Mouse (Mus musculus): Measurements from ENCODE around the gene Etl4. TPM values are rescaled to one million over a fixed set of nuclear protein-coding genes. Genes with fewer than 3 reads are reported as not detected.
A peak's percentile ranks its signal among the peaks of the same experiment; 100 is the strongest.

Gene Etl4
- total RNA-seq, 1 experiment = 50.8 TPM

DNA sequence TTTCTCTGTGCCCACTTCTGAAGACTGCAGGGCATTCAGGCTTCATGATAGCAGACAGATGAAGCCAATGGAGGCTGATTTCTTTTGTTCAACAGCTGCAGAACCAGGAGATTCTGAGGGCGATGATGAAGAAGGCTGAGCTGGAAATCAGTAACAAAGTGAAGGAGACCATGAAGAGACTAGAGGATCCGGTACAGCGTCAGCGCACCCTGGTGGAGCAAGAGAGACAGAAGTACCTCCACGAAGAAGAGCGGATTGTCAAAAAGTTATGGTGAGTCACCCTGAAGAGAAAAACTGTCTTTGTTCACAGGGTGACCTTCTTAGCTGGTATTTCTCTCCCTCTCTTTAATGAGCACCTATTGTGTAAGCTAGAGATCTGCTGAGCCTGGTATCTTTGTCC, 868.4 kb downstream of the Etl4 start:
- TF ChIP-seq CHD2 (IDR thresholded peaks at IDR 0.05; ENCODE audit: low read depth, low read length) (no peak), ZC3H11A (IDR thresholded peaks at IDR 0.05; ENCODE audit: borderline replicate concordance, low read depth, low read length) (no peak), MAFK (IDR thresholded peaks at IDR 0.05; ENCODE audit: insufficient read depth, low read depth, low read length) (no peak), ZNF384 (IDR thresholded peaks at IDR 0.05; ENCODE audit: low read depth, low read length) (no peak), HCFC1 (IDR thresholded peaks at IDR 0.05; ENCODE audit: borderline replicate concordance, insufficient read depth, low read length) (no peak)
- in situ Hi-C loops (cut with MboI; ENCODE audit: low sequenced_read_pairs in 2 of 2, unreplicated experiment in 2 of 2) = no loop called here
- peaks cover 2 to 3% of the 10 kb centered on the region in 2 experiments; a peak in 3 of 4 replicates for H3K4me1 ChIP-seq (ENCODE audit: control insufficient read depth in 2 of 2, insufficient read depth in 2 of 2, low read length in 2 of 2, poor library complexity in 1 of 2)
- no peak overlapping the region for H3K27ac ChIP-seq (ENCODE audit: insufficient read depth, low read depth, low read length, poor library complexity, severe bottlenecking)
- H3K9me3 ChIP-seq (ENCODE audit: control insufficient read depth, insufficient read depth, low read depth, low read length) = no peaks in the 10 kb centered on the region
- H3K9ac ChIP-seq (ENCODE audit: insufficient read depth, low read depth, low read length, poor library complexity, severe bottlenecking) = no peak overlapping the region
- DNase-seq (ENCODE audit: low read depth, low spot score) = peak; percentile 56
- H3K4me3 ChIP-seq (ENCODE audit: insufficient read depth in 1 of 2, low read depth in 1 of 2, low read length in 2 of 2, poor library complexity in 1 of 2, severe bottlenecking in 1 of 2) = no peak overlapping the region
- peaks cover 26% of the 10 kb centered on the region for H3K36me3 ChIP-seq (ENCODE audit: control insufficient read depth, insufficient read depth, low read length, poor library complexity, severe bottlenecking)

DNA sequence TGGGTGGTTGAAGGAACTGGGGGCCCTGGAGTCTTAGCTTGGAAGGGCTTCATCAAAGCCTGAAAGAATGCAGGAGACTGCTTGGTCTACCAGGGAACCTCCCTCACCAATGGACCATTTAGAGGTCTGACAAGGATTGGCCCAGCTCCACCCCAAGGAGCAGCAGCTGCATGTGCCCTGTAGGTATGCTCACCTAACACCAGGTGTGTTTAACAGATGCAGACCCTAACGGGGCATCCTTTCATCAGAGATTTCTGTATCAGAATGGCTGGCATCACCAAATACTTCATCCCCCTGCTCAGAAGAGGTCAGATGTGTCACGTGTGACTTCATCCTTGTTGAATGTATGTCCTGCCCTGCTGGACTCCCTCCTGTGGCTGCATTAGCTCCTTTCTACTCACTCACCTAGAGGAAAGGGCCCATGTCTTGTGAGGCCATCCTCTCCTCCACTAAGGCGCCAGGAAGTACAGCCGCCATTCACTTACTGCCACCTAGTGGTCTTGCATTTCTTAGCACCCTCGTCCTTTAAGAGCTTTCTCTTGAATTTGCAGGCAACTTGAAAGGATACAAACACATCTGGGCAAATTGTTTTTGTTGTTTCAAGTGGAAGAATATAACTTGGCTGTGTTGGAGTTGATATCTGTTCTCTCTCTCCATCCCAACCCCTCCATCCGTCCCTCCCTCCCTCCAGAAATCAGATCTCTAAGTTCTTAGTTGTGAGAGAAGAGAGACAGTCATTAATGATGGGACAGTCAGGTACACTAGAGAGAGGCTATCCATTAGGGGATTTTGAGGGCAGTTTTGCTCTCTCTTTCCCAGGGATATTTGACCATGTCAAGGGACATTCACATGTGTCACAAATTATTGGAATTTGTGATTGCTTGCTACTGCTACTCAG, 870.2 kb downstream of the Etl4 start:
- TF ChIP-seq ZC3H11A (IDR thresholded peaks at IDR 0.05; ENCODE audit: borderline replicate concordance, low read depth, low read length) = peak; percentile 54; the same call in 1 of the 2 replicates
- TF ChIP-seq CHD2 (IDR thresholded peaks at IDR 0.05; ENCODE audit: low read depth, low read length) = no peak
- H3K4me1 ChIP-seq (ENCODE audit: control insufficient read depth in 2 of 2, insufficient read depth in 2 of 2, low read length in 2 of 2, poor library complexity in 1 of 2) = peaks cover 2 to 3% of the 10 kb centered on the region in 2 experiments; a peak in 3 of 4 replicates
- no peak overlapping the region for H3K9ac ChIP-seq (ENCODE audit: insufficient read depth, low read depth, low read length, poor library complexity, severe bottlenecking)
- in situ Hi-C loops (cut with MboI; ENCODE audit: low sequenced_read_pairs in 2 of 2, unreplicated experiment in 2 of 2) = no loop called here
- H3K4me3 ChIP-seq (ENCODE audit: insufficient read depth in 1 of 2, low read depth in 1 of 2, low read length in 2 of 2, poor library complexity in 1 of 2, severe bottlenecking in 1 of 2) = no peak overlapping the region
- peaks cover 23% of the 10 kb centered on the region for H3K36me3 ChIP-seq (ENCODE audit: control insufficient read depth, insufficient read depth, low read length, poor library complexity, severe bottlenecking)
- H3K27ac ChIP-seq (ENCODE audit: insufficient read depth, low read depth, low read length, poor library complexity, severe bottlenecking) = peak overlapping the region; percentile 57; the same call in 1 of the 2 replicates
- no peaks in the 10 kb centered on the region for H3K9me3 ChIP-seq (ENCODE audit: control insufficient read depth, insufficient read depth, low read depth, low read length)
- peak; percentile 79 for DNase-seq (ENCODE audit: low read depth, low spot score)

GRCm38 (mm10) chr2:20801236-20801890, 891.8 kb downstream of the Etl4 start:
- in situ Hi-C loops (cut with MboI; ENCODE audit: low sequenced_read_pairs in 2 of 2, unreplicated experiment in 2 of 2) = no loop called here
- H3K4me3 ChIP-seq (ENCODE audit: insufficient read depth in 1 of 2, low read depth in 1 of 2, low read length in 2 of 2, poor library complexity in 1 of 2, severe bottlenecking in 1 of 2) = no peak overlapping the region
- TF ChIP-seq HCFC1 (IDR thresholded peaks at IDR 0.05; ENCODE audit: borderline replicate concordance, insufficient read depth, low read length) (no peak), ZNF384 (IDR thresholded peaks at IDR 0.05; ENCODE audit: low read depth, low read length) (no peak), MAFK (IDR thresholded peaks at IDR 0.05; ENCODE audit: insufficient read depth, low read depth, low read length) (no peak), CHD2 (IDR thresholded peaks at IDR 0.05; ENCODE audit: low read depth, low read length) (no peak), ZC3H11A (IDR thresholded peaks at IDR 0.05; ENCODE audit: borderline replicate concordance, low read depth, low read length) (no peak)
- no peak overlapping the region for H3K9ac ChIP-seq (ENCODE audit: insufficient read depth, low read depth, low read length, poor library complexity, severe bottlenecking)
- H3K36me3 ChIP-seq (ENCODE audit: control insufficient read depth, insufficient read depth, low read length, poor library complexity, severe bottlenecking) = peaks cover 30% of the 10 kb centered on the region
- no peak overlapping the region for H3K27ac ChIP-seq (ENCODE audit: insufficient read depth, low read depth, low read length, poor library complexity, severe bottlenecking)
- DNase-seq (ENCODE audit: low read depth, low spot score) = no peak
- no peaks in the 10 kb centered on the region for H3K9me3 ChIP-seq (ENCODE audit: control insufficient read depth, insufficient read depth, low read depth, low read length)
- H3K4me1 ChIP-seq (ENCODE audit: control insufficient read depth in 2 of 2, insufficient read depth in 2 of 2, low read length in 2 of 2, poor library complexity in 1 of 2) = no peaks in the 10 kb centered on the region

DNA sequence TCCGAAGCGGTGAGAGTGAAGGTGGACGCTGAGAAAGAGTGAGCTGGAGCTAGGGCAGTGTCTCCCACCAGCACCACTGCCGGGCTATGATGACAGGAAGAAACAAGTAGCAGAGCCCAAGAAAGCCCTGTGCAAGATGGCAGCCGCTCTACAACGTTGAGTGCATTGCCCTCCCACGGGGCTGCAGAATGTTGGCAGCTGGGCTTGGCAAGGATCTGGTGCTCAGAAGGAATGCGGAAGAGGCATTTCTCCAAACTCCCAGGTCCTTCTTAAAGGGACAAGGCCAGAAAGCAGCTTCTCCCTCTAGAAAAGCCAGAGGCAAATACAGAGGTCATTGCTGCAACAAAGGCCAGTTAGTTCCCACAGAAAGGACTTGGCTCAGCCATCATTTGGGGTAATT, 901.9 kb downstream of the Etl4 start:
- H3K4me1 ChIP-seq (ENCODE audit: control insufficient read depth in 2 of 2, insufficient read depth in 2 of 2, low read length in 2 of 2, poor library complexity in 1 of 2) = no peaks in the 10 kb centered on the region
- no peak overlapping the region for H3K27ac ChIP-seq (ENCODE audit: insufficient read depth, low read depth, low read length, poor library complexity, severe bottlenecking)
- in situ Hi-C loops (cut with MboI; ENCODE audit: low sequenced_read_pairs in 2 of 2, unreplicated experiment in 2 of 2) = no loop called here
- H3K9ac ChIP-seq (ENCODE audit: insufficient read depth, low read depth, low read length, poor library complexity, severe bottlenecking) = no peak overlapping the region
- TF ChIP-seq ZNF384 (IDR thresholded peaks at IDR 0.05; ENCODE audit: low read depth, low read length) = no peak
- no peak for TF ChIP-seq CHD2 (IDR thresholded peaks at IDR 0.05; ENCODE audit: low read depth, low read length)
- TF ChIP-seq HCFC1 (IDR thresholded peaks at IDR 0.05; ENCODE audit: borderline replicate concordance, insufficient read depth, low read length) = no peak
- TF ChIP-seq ZC3H11A (IDR thresholded peaks at IDR 0.05; ENCODE audit: borderline replicate concordance, low read depth, low read length) = no peak
- TF ChIP-seq MAFK (IDR thresholded peaks at IDR 0.05; ENCODE audit: insufficient read depth, low read depth, low read length) = no peak
- no peaks in the 10 kb centered on the region for H3K9me3 ChIP-seq (ENCODE audit: control insufficient read depth, insufficient read depth, low read depth, low read length)
- DNase-seq (ENCODE audit: low read depth, low spot score) = no peak
- no peak overlapping the region for H3K4me3 ChIP-seq (ENCODE audit: insufficient read depth in 1 of 2, low read depth in 1 of 2, low read length in 2 of 2, poor library complexity in 1 of 2, severe bottlenecking in 1 of 2)
- peaks cover 18% of the 10 kb centered on the region for H3K36me3 ChIP-seq (ENCODE audit: control insufficient read depth, insufficient read depth, low read length, poor library complexity, severe bottlenecking)

Measured in ES-E14 (cell line).